Mouse (Mus musculus) testis, adult 2 months (tissue): Measurements from ENCODE around the gene Rin3. TPM values are rescaled to one million over a fixed set of nuclear protein-coding genes. Genes with fewer than 3 reads are reported as not detected.

Experiments used
- H3K27ac ChIP-seq: fragments of 200-500 bp; 2 replicates; pipeline ENCODE4 v1.5.1; 2012; ENCODE audit warnings: low read depth, low read length; ENCODE audit not compliant: control insufficient read depth, insufficient read depth
- H3K27me3 ChIP-seq: fragments of 200-500 bp; 2 replicates; pipeline ENCODE4 v1.6.1; 2012; ENCODE audit warnings: mild to moderate bottlenecking, low read length, moderate library complexity; ENCODE audit not compliant: control insufficient read depth, insufficient read depth
- H3K36me3 ChIP-seq: fragments of 200-500 bp; 2 replicates; pipeline ENCODE4 v1.6.1; 2012; ENCODE audit warnings: mild to moderate bottlenecking, low read length; ENCODE audit not compliant: control insufficient read depth, insufficient read depth
- H3K4me1 ChIP-seq: fragments of 200-500 bp; 2 replicates; pipeline ENCODE4 v1.6.1; 2012; ENCODE audit warnings: low read length; ENCODE audit not compliant: control insufficient read depth, insufficient read depth
- H3K4me3 ChIP-seq: fragments of 200-500 bp; 2 replicates; pipeline ENCODE4 v1.5.1; 2012; ENCODE audit warnings: low read depth, mild to moderate bottlenecking, low read length, moderate library complexity, mixed read lengths; ENCODE audit not compliant: control insufficient read depth
- CTCF ChIP-seq: fragments of 200-500 bp; IDR thresholded peaks from 2 replicates; pipeline ENCODE4 v1.5.1; 2012; ENCODE audit warnings: low read depth, mild to moderate bottlenecking, inconsistent platforms, low read length, moderate library complexity; ENCODE audit not compliant: control insufficient read depth, insufficient read depth, insufficient replicate concordance
- POLR2A ChIP-seq: fragments of 200-500 bp; IDR thresholded peaks from 2 replicates; pipeline ENCODE4 v1.6.1; 2012; ENCODE audit warnings: low read depth, mild to moderate bottlenecking, inconsistent platforms, low read length, moderate library complexity; ENCODE audit not compliant: control insufficient read depth
- polyA plus RNA-seq: library from polyadenylated mRNA; depleted of rRNA; stranded (reverse); fragments of >200 nt; gene quantifications from 2 replicates; pipeline ENCODE4 v1.2.3, GENCODE M21; 2012

Gene Rin3
- polyA plus RNA-seq, 1 experiment: 2.4 TPM

GRCm38 (mm10) chr12:102282126-102282525 lies 722 bp upstream of the Rin3 start:
- Histone ChIP-seq H3K27me3 (no peaks in the 10 kb centered on the region), H3K27ac (no peak overlapping the region), H3K36me3 (no peaks in the 10 kb centered on the region), H3K4me1 (peaks cover 15% of the 10 kb centered on the region), H3K4me3 (no peak overlapping the region)
- TF ChIP-seq CTCF (no peak), POLR2A (no peak)

DNA sequence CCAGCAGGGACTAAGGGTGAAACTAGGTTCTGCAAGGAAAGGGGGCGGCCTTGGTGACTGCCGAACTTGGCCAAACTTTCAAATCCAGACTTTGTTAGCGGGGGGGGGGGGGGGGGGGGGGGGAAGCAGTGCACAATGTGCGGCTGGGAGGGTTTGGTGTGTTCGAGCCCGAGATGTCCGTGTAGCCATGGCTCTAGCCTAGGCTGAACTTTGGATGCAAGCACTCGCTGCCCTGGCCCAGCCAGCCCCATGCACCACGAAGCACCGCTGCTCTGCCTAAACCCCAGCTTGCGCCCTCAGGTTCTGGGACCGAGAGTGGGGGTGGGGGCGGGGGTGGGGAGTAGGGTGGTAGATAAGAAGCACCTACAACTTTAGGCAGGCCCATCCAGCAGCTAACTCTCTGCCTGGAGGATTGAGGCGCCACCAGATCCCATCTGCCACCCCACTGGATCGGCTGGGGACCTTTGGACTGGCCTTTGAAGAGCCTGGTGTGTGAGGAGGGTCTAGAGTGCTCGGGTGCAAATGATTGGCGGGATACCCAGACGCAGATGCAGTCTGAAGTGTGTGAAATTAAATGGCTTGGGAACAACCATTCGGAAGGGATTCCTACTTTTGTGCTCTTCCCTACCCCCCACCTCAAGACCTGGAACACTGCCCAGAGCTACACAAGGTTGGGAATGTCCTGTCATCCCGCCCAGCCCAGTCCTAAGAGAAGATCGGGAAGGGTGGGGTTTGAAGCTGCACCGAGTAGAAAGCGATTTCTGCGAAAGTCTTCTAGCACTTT lies 827 bp downstream of the Rin3 start:
- H3K4me3 ChIP-seq: peak overlapping the region; percentile 87
- no peaks in the 10 kb centered on the region for H3K27me3 ChIP-seq
- H3K36me3 ChIP-seq: no peaks in the 10 kb centered on the region
- peaks cover 21% of the 10 kb centered on the region for H3K4me1 ChIP-seq
- H3K27ac ChIP-seq: peak overlapping the region; percentile 86
- TF ChIP-seq CTCF: no peak
- TF ChIP-seq POLR2A: no peak

- peaks cover 21% of the 10 kb centered on the region for H3K4me1 ChIP-seq
- no peaks in the 10 kb centered on the region for H3K27me3 ChIP-seq
- H3K36me3 ChIP-seq: no peaks in the 10 kb centered on the region
- H3K4me3 ChIP-seq: peak overlapping the region; percentile 63
- no peak for TF ChIP-seq CTCF
- TF ChIP-seq POLR2A: no peak
- no peak overlapping the region for H3K27ac ChIP-seq
Observed at GRCm38 (mm10) chr12:102284267-102284610, 1.4 kb downstream of the Rin3 start.

DNA sequence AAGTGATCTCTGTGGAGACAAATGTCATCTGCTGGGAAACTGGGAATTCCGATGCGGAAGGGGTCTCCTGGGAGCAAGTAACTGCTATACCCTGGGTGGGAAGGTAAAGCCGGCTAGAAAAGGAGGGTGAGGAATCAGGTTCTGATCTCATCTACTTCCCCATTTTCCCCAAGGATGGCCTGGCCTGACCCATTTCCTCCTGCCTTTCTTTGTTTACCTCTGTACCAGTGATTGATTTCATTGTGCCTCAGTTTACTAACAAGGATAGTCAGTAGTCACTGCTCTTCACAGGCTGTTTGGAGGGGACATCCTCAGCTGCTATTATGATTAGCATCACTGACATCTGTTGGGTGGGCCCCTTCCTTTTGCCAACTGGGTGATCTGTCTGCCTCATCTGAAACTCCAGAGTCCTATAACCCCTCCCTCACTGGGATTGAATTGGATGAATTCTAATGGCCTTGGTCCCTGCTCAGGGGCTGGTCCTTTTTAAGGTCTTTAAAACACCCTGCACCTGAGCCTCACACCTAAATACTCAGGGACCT lies 1.8 kb downstream of the Rin3 start:
- no peaks in the 10 kb centered on the region for H3K27me3 ChIP-seq
- TF ChIP-seq POLR2A (no peak), CTCF (no peak)
- H3K4me3 ChIP-seq: no peak overlapping the region
- no peaks in the 10 kb centered on the region for H3K36me3 ChIP-seq
- H3K27ac ChIP-seq: no peak overlapping the region
- H3K4me1 ChIP-seq: peaks cover 21% of the 10 kb centered on the region

GRCm38 (mm10) chr12:102285318-102285717 lies 2.5 kb downstream of the Rin3 start:
- peak overlapping the region; percentile 38 for H3K27ac ChIP-seq
- H3K27me3 ChIP-seq: no peaks in the 10 kb centered on the region
- no peaks in the 10 kb centered on the region for H3K36me3 ChIP-seq
- TF ChIP-seq POLR2A (no peak), CTCF (no peak)
- peaks cover 21% of the 10 kb centered on the region for H3K4me1 ChIP-seq
- H3K4me3 ChIP-seq: no peak overlapping the region

- H3K4me3 ChIP-seq: no peak overlapping the region
- TF ChIP-seq POLR2A (no peak), CTCF (no peak)
- no peak overlapping the region for H3K27ac ChIP-seq
- no peaks in the 10 kb centered on the region for H3K36me3 ChIP-seq
- peaks cover 21% of the 10 kb centered on the region for H3K4me1 ChIP-seq
- H3K27me3 ChIP-seq: no peaks in the 10 kb centered on the region
Observed at GRCm38 (mm10) chr12:102285779-102286178, 2.9 kb downstream of the Rin3 start.

DNA sequence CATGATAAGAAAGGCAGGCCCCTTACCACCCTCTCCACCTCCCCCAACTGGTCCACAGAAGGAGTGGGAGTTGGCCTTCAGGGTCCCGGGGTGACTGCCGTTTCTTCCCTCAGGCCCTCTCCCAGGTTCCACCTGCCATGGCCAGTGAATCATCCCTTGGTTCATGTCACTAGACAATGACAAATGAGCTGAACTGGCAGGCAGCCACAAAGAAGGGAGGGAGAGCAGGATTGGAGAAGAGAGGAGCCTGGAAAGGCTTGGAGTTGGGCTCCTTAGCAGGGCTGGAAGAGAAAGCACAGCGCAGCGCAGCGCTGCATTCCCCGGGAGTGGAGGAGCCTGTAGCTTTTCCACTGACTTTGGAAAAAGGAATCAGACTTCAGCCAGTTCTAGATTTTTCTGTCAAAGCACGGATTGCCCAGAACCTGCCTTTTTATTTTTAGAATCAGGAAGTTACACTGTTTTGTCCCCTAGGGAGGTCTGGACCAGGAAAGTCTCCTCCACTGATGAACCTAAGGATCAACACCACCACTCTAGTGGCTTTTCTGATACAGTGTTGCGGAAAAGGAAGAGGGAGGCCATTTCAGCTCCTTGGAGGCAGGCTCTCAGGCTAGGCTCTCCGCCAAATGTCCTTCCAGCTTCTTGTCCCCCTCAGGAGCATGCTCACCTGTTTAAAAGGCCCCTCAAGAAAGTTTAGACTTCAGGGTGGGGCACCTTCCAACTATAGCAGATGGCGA lies 4.0 kb downstream of the Rin3 start:
- Histone ChIP-seq H3K27ac (peak overlapping the region; percentile 56), H3K4me3 (no peak overlapping the region), H3K36me3 (no peaks in the 10 kb centered on the region), H3K4me1 (peaks cover 21% of the 10 kb centered on the region), H3K27me3 (no peaks in the 10 kb centered on the region)
- TF ChIP-seq POLR2A: no peak
- no peak for TF ChIP-seq CTCF
